In genomic region chr2:163713340-163713739, GRCm38 (mm10) we compare ENCODE assay signal across 13 mouse cellular contexts. TPM values are rescaled to one million over a fixed set of nuclear protein-coding genes. Genes with fewer than 3 reads are reported as not detected.
DNase-seq lines count a peak whose midpoint lies in the region; ATAC-seq and TF ChIP-seq lines count a peak whose summit lies in the region.
"Had no signal": no experiment of that assay in that cellular context is flagged by ENCODE, and none has a peak within 500 bp of the region (broad histone marks: within the 10 kb centered on the region; RNA-seq: fewer than 3 reads in every experiment).

No protein-coding gene starts in this region.

- H3K9ac ChIP-seq in heart, embryonic 13.5 days, result peak overlapping the region; percentile 2; the same call in 1 of the 2 replicates
- no peak overlapping the region for H3K9ac ChIP-seq in heart, embryonic 12.5 days
- no peak overlapping the region for H3K9ac ChIP-seq in liver, embryonic 13.5 days
- H3K9ac ChIP-seq in liver, embryonic 12.5 days, result no peak overlapping the region
- H3K9ac ChIP-seq: stomach, embryonic 15.5 days had no signal

- 78% methylated on average over 3 of the region's 3 CpGs for WGBS in heart, embryonic 13.5 days
- 88% methylated on average over 3 of the region's 3 CpGs for WGBS in heart, embryonic 12.5 days
- WGBS in liver, embryonic 13.5 days (ENCODE audit: insufficient replicate concordance), result 68% methylated on average over 3 of the region's 3 CpGs
- WGBS in liver, embryonic 12.5 days (ENCODE audit: insufficient replicate concordance), result 79% methylated on average over 3 of the region's 3 CpGs

- DNase-seq in liver, embryonic 13.5 days, result no peak
- peak; percentile 33 to 39 for DNase-seq in thymus, postnatal 10 days (ENCODE audit: low spot score in 2 of 2)
- DNase-seq in adrenal gland, adult 2 months, result no peak
- DNase-seq in adrenal gland, adult 18-20 months (ENCODE audit: low spot score in 2 of 2), result no peak
- DNase-seq: adrenal gland, postnatal 14 days; heart, postnatal 36 days had no signal

- TF ChIP-seq CTCF in bone marrow macrophage, adult 2 months (IDR thresholded peaks at IDR 0.05; ENCODE audit: low read depth, low read length), result no peak

- no peak overlapping the region for H3K4me3 ChIP-seq in heart, embryonic 13.5 days
- no peak overlapping the region for H3K4me3 ChIP-seq in heart, embryonic 12.5 days
- H3K4me3 ChIP-seq in liver, embryonic 13.5 days (replicated peaks), result no peak overlapping the region
- H3K4me3 ChIP-seq in liver, embryonic 12.5 days, result no peak overlapping the region
- peak overlapping the region; percentile 3; the same call in 1 of the 2 replicates for H3K4me3 ChIP-seq in bone marrow macrophage, adult 2 months (ENCODE audit: insufficient read depth, low read length)
- H3K4me3 ChIP-seq: limb, embryonic 13.5 days; stomach, embryonic 15.5 days had no signal

- no peaks in the 10 kb centered on the region for H3K9me3 ChIP-seq in heart, embryonic 13.5 days
- H3K9me3 ChIP-seq in heart, embryonic 12.5 days (replicated peaks), result no peaks in the 10 kb centered on the region
- no peaks in the 10 kb centered on the region for H3K9me3 ChIP-seq in liver, embryonic 13.5 days (replicated peaks)
- no peaks in the 10 kb centered on the region for H3K9me3 ChIP-seq in liver, embryonic 12.5 days (replicated peaks)
- H3K9me3 ChIP-seq: limb, embryonic 13.5 days; stomach, embryonic 15.5 days had no signal

- no peak overlapping the region for H3K4me2 ChIP-seq in heart, embryonic 13.5 days
- H3K4me2 ChIP-seq in heart, embryonic 12.5 days, result no peak overlapping the region
- no peak overlapping the region for H3K4me2 ChIP-seq in liver, embryonic 13.5 days
- H3K4me2 ChIP-seq in liver, embryonic 12.5 days, result no peak overlapping the region
- H3K4me2 ChIP-seq: limb, embryonic 13.5 days; stomach, embryonic 15.5 days had no signal

- H3K27me3 ChIP-seq in heart, embryonic 13.5 days (replicated peaks), result no peaks in the 10 kb centered on the region
- H3K27me3 ChIP-seq in heart, embryonic 12.5 days (replicated peaks), result no peaks in the 10 kb centered on the region
- no peaks in the 10 kb centered on the region for H3K27me3 ChIP-seq in liver, embryonic 13.5 days
- H3K27me3 ChIP-seq in liver, embryonic 12.5 days (replicated peaks), result no peaks in the 10 kb centered on the region
- H3K27me3 ChIP-seq: limb, embryonic 13.5 days; stomach, embryonic 15.5 days had no signal

- no peak for ATAC-seq in heart, embryonic 13.5 days (ENCODE audit: extremely low read depth, insufficient number of reproducible peaks, low FRiP score, low TSS enrichment)
- no peak for ATAC-seq in heart, embryonic 12.5 days (ENCODE audit: insufficient number of reproducible peaks, low FRiP score)
- ATAC-seq in liver, embryonic 13.5 days (ENCODE audit: low read depth), result no peak
- no peak for ATAC-seq in liver, embryonic 12.5 days
- ATAC-seq: intestine, postnatal 0 days had no signal

- TF ChIP-seq POLR2A in bone marrow macrophage, adult 2 months (IDR thresholded peaks at IDR 0.05; ENCODE audit: borderline replicate concordance, low read depth, low read length), result no peak

- H3K36me3 ChIP-seq in heart, embryonic 13.5 days, result peaks cover 3% of the 10 kb centered on the region; the same call in 1 of the 2 replicates
- H3K36me3 ChIP-seq in heart, embryonic 12.5 days, result no peaks in the 10 kb centered on the region
- H3K36me3 ChIP-seq in liver, embryonic 13.5 days, result peaks cover 14% of the 10 kb centered on the region; the same call in 1 of the 2 replicates
- H3K36me3 ChIP-seq in liver, embryonic 12.5 days, result peaks cover 20% of the 10 kb centered on the region
- H3K36me3 ChIP-seq: limb, embryonic 13.5 days; stomach, embryonic 15.5 days had no signal

- peaks cover 77% of the 10 kb centered on the region for H3K4me1 ChIP-seq in heart, embryonic 13.5 days
- peaks cover 69% of the 10 kb centered on the region for H3K4me1 ChIP-seq in heart, embryonic 12.5 days (replicated peaks)
- H3K4me1 ChIP-seq in liver, embryonic 13.5 days (replicated peaks), result peaks cover 68% of the 10 kb centered on the region
- H3K4me1 ChIP-seq in liver, embryonic 12.5 days, result peaks cover 52% of the 10 kb centered on the region
- peaks cover 76% of the 10 kb centered on the region for H3K4me1 ChIP-seq in bone marrow macrophage, adult 2 months (ENCODE audit: control insufficient read depth, insufficient read depth, low read length)

- H3K27ac ChIP-seq in heart, embryonic 13.5 days (replicated peaks), result 0 out of 2 replicates have a peak overlapping the region, but pooled peaks have one; percentile 16
- H3K27ac ChIP-seq in heart, embryonic 12.5 days (ENCODE audit: poor library complexity, severe bottlenecking), result no peak overlapping the region
- H3K27ac ChIP-seq in liver, embryonic 13.5 days, result peak overlapping the region; percentile 14; the same call in 1 of the 2 replicates
- no peak overlapping the region for H3K27ac ChIP-seq in liver, embryonic 12.5 days
- peak overlapping the region; percentile 92 for H3K27ac ChIP-seq in bone marrow macrophage, adult 2 months (ENCODE audit: insufficient read depth, low read depth, low read length)
- H3K27ac ChIP-seq: limb, embryonic 13.5 days; stomach, embryonic 15.5 days had no signal

RNA-seq across cellular contexts. Expression of gene Ada, which starts 36.7 kb away (rescaled TPM):
- 3.6 and 3.7 TPM in 2 replicates for polyA plus RNA-seq in heart, embryonic 13.5 days (2015; fragmentation: Nextera tagmentation; extraction: Ambion mirVana)
- 3.6 and 3.7 TPM in 2 replicates for polyA plus RNA-seq in heart, embryonic 12.5 days (2016; fragmentation: Nextera tagmentation; extraction: Ambion mirVana)
- 5.5 and 6.6 TPM in 2 replicates for polyA plus RNA-seq in liver, embryonic 13.5 days (2015; fragmentation: Nextera tagmentation; extraction: Ambion mirVana)
- 6.6 and 6.7 TPM in 2 replicates for polyA plus RNA-seq in liver, embryonic 12.5 days (2016; fragmentation: Nextera tagmentation; extraction: Ambion mirVana)
- 3.3 and 5.3 TPM in 2 replicates for polyA plus RNA-seq in bone marrow macrophage, adult 2 months (2012; ENCODE audit: insufficient read depth, insufficient read length, missing spikeins)
- 1 to 10 TPM; 4.1 to 5.5 TPM for total RNA-seq in adrenal gland, adult 2 months (2021)
- polyA plus RNA-seq in adrenal gland, adult 2 months (2012; rRNA removed), result 0.65 and 0.69 TPM in 2 replicates
- total RNA-seq in adrenal gland, adult 18-20 months (2021), result 1 to 10 TPM; 2.9 to 3.5 TPM

RNA-seq across cellular contexts. Expression of gene Pkig, which starts 55.2 kb away (rescaled TPM):
- 233 and 270 TPM in 2 replicates for polyA plus RNA-seq in heart, embryonic 13.5 days (2015; fragmentation: Nextera tagmentation; extraction: Ambion mirVana)
- polyA plus RNA-seq in heart, embryonic 12.5 days (2016; fragmentation: Nextera tagmentation; extraction: Ambion mirVana), result 233 and 241 TPM in 2 replicates
- polyA plus RNA-seq in liver, embryonic 13.5 days (2015; fragmentation: Nextera tagmentation; extraction: Ambion mirVana), result 122 and 139 TPM in 2 replicates
- polyA plus RNA-seq in liver, embryonic 12.5 days (2016; fragmentation: Nextera tagmentation; extraction: Ambion mirVana), result 133 and 134 TPM in 2 replicates
- 83.8 and 87.8 TPM in 2 replicates for polyA plus RNA-seq in bone marrow macrophage, adult 2 months (2012; ENCODE audit: insufficient read depth, insufficient read length, missing spikeins)
- total RNA-seq in adrenal gland, adult 2 months (2021), result 10 to 100 TPM; 37.1 to 49.1 TPM
- polyA plus RNA-seq in adrenal gland, adult 2 months (2012; rRNA removed), result 146 and 147 TPM in 2 replicates
- 10 to 100 TPM; 37.4 to 38.3 TPM for total RNA-seq in adrenal gland, adult 18-20 months (2021)

Comparison
In these comparisons a context has a peak if more than half of its experiments do, and no peak if none do; other contexts are left out.
1. H3K27ac ChIP-seq: peak in heart, embryonic 13.5 days (single experiment), liver, embryonic 13.5 days (single experiment) and bone marrow macrophage, adult 2 months (single experiment); none in heart, embryonic 12.5 days (single experiment) and liver, embryonic 12.5 days (single experiment).
2. DNase-seq: peak in thymus, postnatal 10 days (2 of 2); none in liver, embryonic 13.5 days (single experiment), adrenal gland, adult 2 months (single experiment) and adrenal gland, adult 18-20 months (0 of 2).